Mouse (Mus musculus): ENCODE data around the gene Cherp. TPM values are rescaled to one million over a fixed set of nuclear protein-coding genes. Genes with fewer than 3 reads are reported as not detected.

Gene Cherp
- total RNA-seq, 1 experiment from 2014 or later = 16.7 TPM

DNA sequence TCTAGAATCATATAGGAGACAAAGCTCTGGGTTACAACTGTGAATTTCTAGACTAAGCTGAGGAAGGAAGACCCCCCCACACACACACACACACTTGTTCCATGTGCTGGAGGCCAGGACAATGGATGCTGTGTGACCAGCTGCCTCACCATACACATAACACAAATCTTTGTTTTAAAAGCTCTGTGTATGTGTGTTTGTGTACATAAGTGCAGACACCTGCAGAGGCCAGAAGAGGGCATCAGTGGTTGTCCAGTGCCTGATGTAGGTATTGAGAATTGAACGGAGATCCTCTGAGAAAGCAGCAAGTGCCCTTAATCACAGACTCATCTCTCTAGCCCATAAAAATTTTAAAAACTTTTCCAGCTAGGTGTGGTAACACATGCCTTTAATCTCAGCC lies 52.1 kb downstream of the Cherp start:
- no peak for ATAC-seq (replicated peaks; ENCODE audit: insufficient number of reproducible peaks, low FRiP score, low TSS enrichment, poor library complexity, severe bottlenecking)

DNA sequence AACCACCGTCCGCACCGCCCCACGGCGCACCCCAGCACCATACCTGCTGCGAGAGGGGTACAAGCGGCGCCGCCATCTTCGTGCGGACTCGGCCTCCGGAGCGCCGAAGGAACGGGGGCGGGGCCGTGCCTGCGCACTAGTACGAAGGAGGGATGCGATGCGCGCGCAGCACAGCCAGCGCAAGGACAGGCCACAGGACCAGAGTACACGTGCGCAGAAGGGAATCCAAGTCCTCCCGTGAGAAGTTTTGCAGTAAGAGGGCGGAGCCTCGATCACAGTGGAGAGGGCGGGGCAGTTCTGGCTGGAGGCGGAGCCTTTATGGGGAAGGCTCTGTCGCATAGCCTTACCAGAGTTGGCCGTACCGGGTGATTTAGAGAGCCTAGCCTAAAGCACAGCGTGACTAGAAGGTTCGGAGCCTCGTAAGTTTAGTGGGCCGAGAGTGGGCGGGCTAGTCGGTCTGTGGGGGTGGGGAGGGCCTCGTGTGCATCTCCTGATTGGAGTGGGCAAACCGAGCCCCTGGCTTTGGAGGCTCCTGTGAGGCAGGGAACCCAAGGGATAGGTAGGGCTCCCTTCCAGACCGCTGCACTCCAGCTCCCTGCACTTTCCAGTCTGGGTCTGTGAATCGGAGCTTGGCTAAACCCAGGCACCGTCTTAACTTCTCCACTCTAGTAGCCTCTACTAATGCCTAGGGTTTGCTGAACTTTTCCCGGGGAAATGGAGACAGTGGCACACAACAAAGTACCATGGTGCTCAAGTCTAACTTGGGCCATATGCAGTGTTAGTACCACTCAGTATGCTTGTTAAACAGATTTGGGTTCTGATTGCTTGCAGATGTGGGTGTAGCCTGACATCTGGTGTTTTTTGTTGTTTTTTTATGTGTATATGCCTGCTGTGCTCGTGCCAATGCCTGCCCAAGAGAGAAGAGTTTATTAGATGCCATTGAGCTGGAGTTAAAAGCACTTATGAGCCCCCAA lies 53.4 kb downstream of the Cherp start, which contains the start of gene Eps15l1:
Gene Eps15l1 (minus strand): TSS at position 99 of the 974 bp plus-strand sequence.
- ATAC-seq (replicated peaks; ENCODE audit: insufficient number of reproducible peaks, low FRiP score, low TSS enrichment, poor library complexity, severe bottlenecking) = peak; percentile 95

DNA sequence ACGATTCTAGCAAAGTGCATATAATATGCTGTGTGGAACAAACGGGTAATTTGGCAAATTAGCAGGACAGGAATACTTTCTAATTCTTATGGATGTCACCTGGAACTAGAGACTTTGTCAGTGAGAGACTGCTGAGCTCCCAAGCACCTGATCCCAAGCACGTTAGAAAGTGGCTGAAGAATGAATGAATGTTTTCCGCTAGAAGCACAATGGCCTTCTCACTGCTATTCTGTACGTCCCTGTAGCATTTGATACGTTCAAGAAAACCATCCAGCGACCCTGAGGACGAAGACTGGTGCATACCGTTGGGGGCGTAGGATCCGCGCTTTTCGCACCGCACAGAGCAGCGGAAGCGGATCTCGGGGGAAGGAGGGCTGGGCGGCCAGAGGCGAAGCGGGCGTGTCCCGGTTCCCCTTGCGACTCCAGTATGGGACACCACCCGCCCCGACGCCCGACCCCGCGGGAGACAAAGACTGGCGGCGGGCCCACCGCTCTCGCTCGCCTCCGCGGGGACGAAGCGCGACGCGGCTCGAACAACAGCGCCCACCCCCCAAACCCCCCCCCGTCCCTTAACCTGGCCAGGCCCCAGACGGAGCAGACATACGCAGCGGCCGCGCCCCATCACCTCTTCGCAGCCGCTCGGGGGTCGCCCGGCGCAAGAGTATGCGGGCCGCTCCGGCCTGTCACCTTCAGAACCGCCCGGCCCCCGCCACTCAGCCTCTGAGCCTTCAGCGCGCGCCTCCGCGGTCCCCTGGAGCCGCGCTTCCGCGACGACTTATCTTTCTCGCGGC lies 54.3 kb downstream of the Cherp start:
- ATAC-seq (replicated peaks; ENCODE audit: insufficient number of reproducible peaks, low FRiP score, low TSS enrichment, poor library complexity, severe bottlenecking) = 0 out of 2 replicates have a peak, but pooled peaks have one; percentile 24

DNA sequence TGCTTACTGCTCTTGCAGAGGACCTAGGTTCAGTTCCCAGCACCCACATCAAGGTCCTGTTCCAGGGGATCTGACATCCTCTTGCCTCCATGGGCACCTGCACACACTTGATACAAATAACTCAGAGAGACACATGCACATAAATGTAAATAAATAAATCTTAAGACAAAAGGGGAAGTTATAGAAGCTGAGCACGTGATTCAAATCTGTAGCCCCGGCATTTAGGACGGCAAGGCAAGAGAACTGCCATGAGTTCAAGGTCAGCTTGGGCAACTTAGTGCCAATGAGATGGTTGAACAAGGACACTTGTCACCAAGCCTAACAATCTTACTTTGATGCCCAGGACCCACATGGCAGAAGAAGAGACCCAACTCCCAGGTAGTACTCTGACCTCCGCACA lies 57.0 kb downstream of the Cherp start:
- ATAC-seq (replicated peaks; ENCODE audit: insufficient number of reproducible peaks, low FRiP score, low TSS enrichment, poor library complexity, severe bottlenecking) = no peak

DNA sequence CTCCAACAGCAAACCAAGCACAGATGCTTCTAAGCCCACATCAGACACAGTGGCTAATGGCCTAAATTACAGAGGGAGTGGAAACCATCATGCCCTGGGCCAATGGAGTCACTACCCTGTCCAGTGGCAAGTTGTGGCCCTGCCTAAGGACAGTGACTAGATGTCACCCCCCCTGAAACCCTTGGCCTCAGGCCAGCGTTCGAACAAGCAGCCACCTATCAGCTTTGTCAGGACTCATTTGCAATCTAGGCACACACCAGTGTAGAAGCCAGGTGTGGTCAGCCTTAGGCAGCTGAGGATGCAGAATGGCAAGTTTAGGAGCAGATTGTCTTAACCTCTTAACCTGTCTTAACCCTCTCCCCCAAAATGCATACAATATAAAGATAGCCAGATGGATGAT lies 59.8 kb downstream of the Cherp start:
- ATAC-seq (replicated peaks; ENCODE audit: insufficient number of reproducible peaks, low FRiP score, low TSS enrichment, poor library complexity, severe bottlenecking) = no peak

DNA sequence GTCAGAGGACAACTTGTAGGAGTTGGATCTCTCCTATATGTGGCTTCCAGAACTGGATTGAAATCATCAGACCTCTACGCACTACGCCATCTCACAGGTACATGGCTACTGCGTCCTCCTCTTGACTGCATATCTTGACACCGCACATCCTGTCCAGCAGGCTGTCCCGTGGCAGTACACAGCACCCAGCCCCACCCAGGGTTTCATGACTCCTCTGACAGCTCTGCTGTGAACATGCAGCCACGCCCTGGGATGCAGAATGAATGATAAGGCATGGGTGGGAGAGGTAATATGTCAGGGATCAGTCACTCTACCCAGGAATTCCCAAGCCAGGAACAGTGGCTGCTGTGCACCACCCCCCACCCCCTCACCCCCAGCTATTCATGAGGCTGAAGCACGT lies 61.2 kb downstream of the Cherp start:
- no peak for ATAC-seq (replicated peaks; ENCODE audit: insufficient number of reproducible peaks, low FRiP score, low TSS enrichment, poor library complexity, severe bottlenecking)

Other genes with a start within 250 kb of the Cherp start
- gene Ap1m1, start 235.2 kb downstream of the Cherp start, total RNA-seq (2017) = 59.3 to 86.9 TPM (median 76.3 TPM) in 3 replicates
- gene Gm10282, start 170.0 kb downstream of the Cherp start, total RNA-seq (2017) = 1.5 to 3.3 TPM (median 3.1 TPM) in 3 replicates
- gene Klf2, start 156.2 kb downstream of the Cherp start, total RNA-seq (2017) = 183 to 225 TPM (median 194 TPM) in 3 replicates
- 48.6 to 98.2 TPM (median 55.6 TPM) in 3 replicates for gene Eps15l1, start 53.8 kb downstream of the Cherp start, total RNA-seq (2017)
- gene Calr3, start 31.4 kb downstream of the Cherp start, total RNA-seq (2017) = 0.64 TPM in 1 of 3 replicates, not detected in the others
- gene 1700030K09Rik, start 31.3 kb downstream of the Cherp start, total RNA-seq (2017) = 1.2 to 3.6 TPM (median 3.4 TPM) in 3 replicates
- gene Slc35e1, start 17.4 kb upstream of the Cherp start, total RNA-seq (2017) = 35.6 to 42.2 TPM (median 39.3 TPM) in 3 replicates
- gene Med26, start 73.0 kb upstream of the Cherp start, total RNA-seq (2017) = 4.2 to 8.0 TPM (median 4.8 TPM) in 3 replicates
- gene Smim7, start 95.9 kb upstream of the Cherp start, total RNA-seq (2017) = 56.3 to 87.7 TPM (median 82.9 TPM) in 3 replicates
- 1.3 to 2.1 TPM (median 2.1 TPM) in 3 replicates for gene Tmem38a, start 96.8 kb upstream of the Cherp start, total RNA-seq (2017)
- 0.10 to 0.43 TPM in 2 of 3 replicates, not detected in the other for gene Nwd1, start 171.5 kb upstream of the Cherp start, total RNA-seq (2017)
- gene Sin3b, start 248.1 kb upstream of the Cherp start, total RNA-seq (2017) = 122 to 164 TPM (median 146 TPM) in 3 replicates

Measured in monocyte, adult 5-6 weeks (primary cell).